Mouse (Mus musculus) heart, postnatal 0 days (tissue): ENCODE data around the gene Ncam1.

ENCODE experiments used
- CTCF ChIP-seq: IDR thresholded peaks from 2 replicates; pipeline ENCODE4 v1.5.1; 2016; ENCODE audit warnings: antibody characterized with exemption, control low read depth, low read depth
- EP300 ChIP-seq: IDR thresholded peaks from 2 replicates; pipeline ENCODE4 v1.6.1; 2016; ENCODE audit warnings: antibody characterized with exemption, low read depth

GRCm38 (mm10) chr9:49714091-49714490 is 84.6 kb downstream of the Ncam1 start:
- no peak for TF ChIP-seq CTCF
- TF ChIP-seq EP300 = no peak
